Mouse (Mus musculus) layer of hippocampus, adult 18-20 months (tissue): Measurements from ENCODE around the gene Pou2f1. TPM values are rescaled to one million over a fixed set of nuclear protein-coding genes. Genes with fewer than 3 reads are reported as not detected.

Experiments used
- DNase-seq, 2 experiments: peaks; one replicate each; pipeline ENCODE4 v3.0.0; 2022; ENCODE audit warnings: low spot score in 2 of 2
- long read RNA-seq: library from polyadenylated mRNA; stranded (forward); transcript quantifications from one replicate; pipeline ENCODE4 v2.0.0, GENCODE M21; 2021
- total RNA-seq, 2 experiments: library from RNA; stranded (reverse); gene quantifications; 2 replicates each; pipeline ENCODE4 v1.2.3; 2021

Gene Pou2f1
- 10 to 100 TPM; 14.6 to 18.0 TPM for total RNA-seq
- long read RNA-seq, partial matches to known transcripts: 2 of 3 reads
- long read RNA-seq, other reads (novel, unspliced or antisense): 1 of 3 reads

GRCm38 (mm10) chr1:166002520-166003155 lies at the start of gene Pou2f1:
Gene Pou2f1 (minus strand): TSS chr1:166002678.
- DNase-seq: peak; percentile 96 to 98

GRCm38 (mm10) chr1:166049046-166049827 lies 46.8 kb upstream of the Pou2f1 start:
- DNase-seq: no peak

GRCm38 (mm10) chr1:166048230-166048911 lies 45.9 kb upstream of the Pou2f1 start:
- peak in 1 of 2 experiments; percentile 12 for DNase-seq

GRCm38 (mm10) chr1:166047505-166048170 lies 45.2 kb upstream of the Pou2f1 start:
- DNase-seq: peak in 1 of 2 experiments; percentile 20

- DNase-seq: no peak
These were observed 43.4 kb upstream of the Pou2f1 start for GRCm38 (mm10) chr1:166045894-166046197.

- no peak for DNase-seq
These were observed 42.8 kb upstream of the Pou2f1 start for GRCm38 (mm10) chr1:166045060-166045893.

- peak; percentile 54 to 71 for DNase-seq
These were observed 41.1 kb upstream of the Pou2f1 start for GRCm38 (mm10) chr1:166043451-166044149.

- DNase-seq: no peak
These were observed 39.0 kb upstream of the Pou2f1 start for GRCm38 (mm10) chr1:166041501-166041900.

GRCm38 (mm10) chr1:166038731-166039332 lies 36.4 kb upstream of the Pou2f1 start:
- DNase-seq: no peak

- no peak for DNase-seq
These were observed 32.6 kb upstream of the Pou2f1 start for GRCm38 (mm10) chr1:166035045-166035444.

GRCm38 (mm10) chr1:166031673-166032547 lies 29.4 kb upstream of the Pou2f1 start:
- no peak for DNase-seq

GRCm38 (mm10) chr1:166023981-166024380 lies 21.5 kb upstream of the Pou2f1 start:
- DNase-seq: no peak

GRCm38 (mm10) chr1:166017203-166017602 lies 14.7 kb upstream of the Pou2f1 start:
- no peak for DNase-seq

- no peak for DNase-seq
These were observed 13.8 kb upstream of the Pou2f1 start for GRCm38 (mm10) chr1:166016306-166016705.

GRCm38 (mm10) chr1:166014530-166014929 lies 12.1 kb upstream of the Pou2f1 start:
- no peak for DNase-seq

GRCm38 (mm10) chr1:166010106-166010505 lies 7.6 kb upstream of the Pou2f1 start:
- no peak for DNase-seq

- no peak for DNase-seq
These were observed 6.3 kb upstream of the Pou2f1 start for GRCm38 (mm10) chr1:166008634-166009350.

- no peak for DNase-seq
These were observed 4.5 kb upstream of the Pou2f1 start for GRCm38 (mm10) chr1:166007026-166007425.
